Mouse (Mus musculus) limb, embryonic 14.5 days (tissue): ENCODE data around the gene Nxn. TPM values are rescaled to one million over a fixed set of nuclear protein-coding genes. Genes with fewer than 3 reads are reported as not detected.

ENCODE experiments used
- ATAC-seq: fragments of 200-750 bp; cut with Nextera tagmentation; 2 replicates; pipeline ENCODE4 v1.8.0; 2017; ENCODE audit warnings: low read depth, moderate number of reproducible peaks, moderate TSS enrichment; ENCODE audit not compliant: low FRiP score
- DNase-seq: peaks from one replicate; pipeline ENCODE4 v3.0.0-alpha.2; 2015; ENCODE audit warnings: low spot score
- H3K27ac ChIP-seq: fragments of 300-500 bp; sonication (generic); replicated peaks from 2 replicates; pipeline ENCODE4 v1.5.1; 2014; ENCODE audit warnings: low read depth, mild to moderate bottlenecking, low read length, moderate library complexity, mixed read lengths
- H3K27me3 ChIP-seq: fragments of 300-500 bp; sonication (generic); 2 replicates; pipeline ENCODE4 v1.6.1; 2014; ENCODE audit warnings: low read length, mixed read lengths; ENCODE audit not compliant: control insufficient read depth, insufficient read depth
- H3K36me3 ChIP-seq: fragments of 300-500 bp; sonication (generic); 2 replicates; pipeline ENCODE4 v1.6.1; 2014; ENCODE audit warnings: mild to moderate bottlenecking, low read length, moderate library complexity, mixed read lengths; ENCODE audit not compliant: control insufficient read depth, insufficient read depth
- H3K4me1 ChIP-seq: fragments of 300-500 bp; sonication (generic); 2 replicates; pipeline ENCODE4 v1.6.1; 2014; ENCODE audit warnings: antibody characterized with exemption, low read length, mixed read lengths; ENCODE audit not compliant: control insufficient read depth, insufficient read depth
- H3K4me2 ChIP-seq: fragments of 300-500 bp; sonication (generic); replicated peaks from 2 replicates; pipeline ENCODE4 v1.6.1; 2014; ENCODE audit warnings: low read depth, mild to moderate bottlenecking, low read length, moderate library complexity; ENCODE audit not compliant: severe bottlenecking
- H3K4me3 ChIP-seq: fragments of 300-500 bp; sonication (generic); replicated peaks from 2 replicates; pipeline ENCODE4 v1.5.1; 2014; ENCODE audit warnings: low read length
- H3K9ac ChIP-seq: fragments of 300-500 bp; sonication (generic); 2 replicates; pipeline ENCODE4 v1.6.1; 2014; ENCODE audit warnings: mild to moderate bottlenecking, low read depth, low read length, moderate library complexity; ENCODE audit not compliant: severe bottlenecking
- H3K9me3 ChIP-seq: fragments of 300-500 bp; sonication (generic); 2 replicates; pipeline ENCODE4 v1.6.1; 2016; ENCODE audit warnings: low read length; ENCODE audit not compliant: control insufficient read depth
- POLR2A ChIP-seq: fragments of 200-500 bp; IDR thresholded peaks from 2 replicates; pipeline ENCODE4 v1.8.0; 2012; ENCODE audit warnings: inconsistent platforms, mild to moderate bottlenecking, moderate library complexity, borderline replicate concordance; ENCODE audit not compliant: insufficient read depth, insufficient read length; ENCODE audit errors: extremely low read depth
- WGBS: fragments of 180-500 bp; shearing (Covaris S2); extraction: QIAGEN DNeasy Blood & Tissue Kit; methylation state at CpG from one replicate; pipeline ENCODE4 v1.1.7; 2014; 5-methylcytosine and 5-hydroxymethylcytosine counted together
- polyA plus RNA-seq, 2 experiments: library from polyadenylated mRNA; depleted of rRNA in 1 of 2; stranded (reverse) in 1 of 2; unstranded in 1 of 2; fragments of >200 nt; fragmentation: Nextera tagmentation in 1 of 2; extraction: Ambion mirVana in 1 of 2; gene quantifications; 2 replicates each; pipeline versions ENCODE4 v1.2.1 to v1.2.3; 2012 to 2014

The Nxn gene
- polyA plus RNA-seq, 2 experiments: 69.9 to 78.1 TPM

GRCm38 (mm10) chr11:76334966-76335365, 64.0 kb downstream of the Nxn start:
- no peaks in the 10 kb centered on the region for H3K27me3 ChIP-seq
- H3K4me3 ChIP-seq: no peak overlapping the region
- no peak overlapping the region for H3K9ac ChIP-seq
- H3K36me3 ChIP-seq: no peaks in the 10 kb centered on the region
- no peak overlapping the region for H3K4me2 ChIP-seq
- ATAC-seq (no peak), DNase-seq (no peak)
- H3K4me1 ChIP-seq: peaks cover 22% of the 10 kb centered on the region
- WGBS: 72% methylated on average over 10 of the region's 10 CpGs
- TF ChIP-seq POLR2A: no peak
- H3K9me3 ChIP-seq: no peaks in the 10 kb centered on the region
- H3K27ac ChIP-seq: 0 out of 2 replicates have a peak overlapping the region, but pooled peaks have one; percentile 26

GRCm38 (mm10) chr11:76332240-76332639, 66.7 kb downstream of the Nxn start:
- TF ChIP-seq POLR2A: no peak
- no peaks in the 10 kb centered on the region for H3K9me3 ChIP-seq
- ATAC-seq (no peak), DNase-seq (peak; percentile 22)
- H3K4me3 ChIP-seq: no peak overlapping the region
- no peak overlapping the region for H3K4me2 ChIP-seq
- H3K9ac ChIP-seq: no peak overlapping the region
- H3K27me3 ChIP-seq: no peaks in the 10 kb centered on the region
- 30% methylated on average over 5 of the region's 5 CpGs for WGBS
- no peak overlapping the region for H3K27ac ChIP-seq
- H3K36me3 ChIP-seq: no peaks in the 10 kb centered on the region
- peaks cover 30% of the 10 kb centered on the region for H3K4me1 ChIP-seq

- 30% methylated on average over 2 of the region's 2 CpGs for WGBS
- TF ChIP-seq POLR2A: no peak
- no peak for DNase-seq
- Histone ChIP-seq H3K4me2 (no peak overlapping the region), H3K4me1 (peaks cover 65% of the 10 kb centered on the region), H3K27ac (no peak overlapping the region), H3K36me3 (no peaks in the 10 kb centered on the region), H3K4me3 (no peak overlapping the region), H3K27me3 (no peaks in the 10 kb centered on the region), H3K9ac (no peak overlapping the region), H3K9me3 (no peaks in the 10 kb centered on the region)
- ATAC-seq: no peak
These were observed 70.2 kb downstream of the Nxn start for GRCm38 (mm10) chr11:76328522-76329290.

GRCm38 (mm10) chr11:76328084-76328483, 70.9 kb downstream of the Nxn start:
- TF ChIP-seq POLR2A: no peak
- DNase-seq (no peak), ATAC-seq (no peak)
- Histone ChIP-seq H3K9me3 (no peaks in the 10 kb centered on the region), H3K4me2 (no peak overlapping the region), H3K36me3 (no peaks in the 10 kb centered on the region), H3K27ac (no peak overlapping the region), H3K4me3 (no peak overlapping the region), H3K9ac (no peak overlapping the region), H3K27me3 (no peaks in the 10 kb centered on the region), H3K4me1 (peaks cover 70% of the 10 kb centered on the region)
- 41% methylated on average over 11 of the region's 11 CpGs for WGBS

GRCm38 (mm10) chr11:76326672-76327071, 72.3 kb downstream of the Nxn start:
- Histone ChIP-seq H3K27me3 (no peaks in the 10 kb centered on the region), H3K9me3 (no peaks in the 10 kb centered on the region), H3K4me2 (no peak overlapping the region), H3K36me3 (no peaks in the 10 kb centered on the region), H3K9ac (no peak overlapping the region), H3K4me3 (no peak overlapping the region), H3K4me1 (peaks cover 65% of the 10 kb centered on the region), H3K27ac (0 out of 2 replicates have a peak overlapping the region, but pooled peaks have one; percentile 8)
- 49% methylated on average over 6 of the region's 6 CpGs for WGBS
- DNase-seq: no peak
- TF ChIP-seq POLR2A: no peak
- no peak for ATAC-seq
